Mouse (Mus musculus): Measurements from ENCODE around the gene Ecel1.

Ecel1 gene

DNA sequence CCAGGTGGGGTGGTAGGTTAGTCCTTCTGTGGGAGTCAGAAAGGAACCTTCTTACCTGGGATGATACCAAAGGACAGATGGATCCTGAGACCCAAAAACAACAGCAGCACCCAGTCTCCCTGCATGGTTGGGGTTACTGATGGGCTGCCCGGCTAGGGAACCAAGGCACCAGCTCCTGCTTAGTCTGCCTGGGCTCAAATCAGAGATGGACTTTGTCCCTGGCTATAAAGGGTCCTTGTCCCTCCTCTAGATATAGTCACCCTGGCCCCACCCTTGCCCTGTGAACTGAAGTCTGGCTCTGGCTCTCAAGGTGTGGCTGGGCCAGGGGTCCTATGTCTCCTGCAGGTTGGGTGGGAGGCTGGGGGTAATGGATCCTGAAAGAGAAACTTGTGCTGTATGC, 54.9 kb downstream of the Ecel1 start, which contains the start of gene Alpi:
TSS of gene Alpi (minus strand) at position 196 of the 400 bp plus-strand sequence.
- DNase-seq (ENCODE audit: low spot score in 2 of 2) = no peak

DNA sequence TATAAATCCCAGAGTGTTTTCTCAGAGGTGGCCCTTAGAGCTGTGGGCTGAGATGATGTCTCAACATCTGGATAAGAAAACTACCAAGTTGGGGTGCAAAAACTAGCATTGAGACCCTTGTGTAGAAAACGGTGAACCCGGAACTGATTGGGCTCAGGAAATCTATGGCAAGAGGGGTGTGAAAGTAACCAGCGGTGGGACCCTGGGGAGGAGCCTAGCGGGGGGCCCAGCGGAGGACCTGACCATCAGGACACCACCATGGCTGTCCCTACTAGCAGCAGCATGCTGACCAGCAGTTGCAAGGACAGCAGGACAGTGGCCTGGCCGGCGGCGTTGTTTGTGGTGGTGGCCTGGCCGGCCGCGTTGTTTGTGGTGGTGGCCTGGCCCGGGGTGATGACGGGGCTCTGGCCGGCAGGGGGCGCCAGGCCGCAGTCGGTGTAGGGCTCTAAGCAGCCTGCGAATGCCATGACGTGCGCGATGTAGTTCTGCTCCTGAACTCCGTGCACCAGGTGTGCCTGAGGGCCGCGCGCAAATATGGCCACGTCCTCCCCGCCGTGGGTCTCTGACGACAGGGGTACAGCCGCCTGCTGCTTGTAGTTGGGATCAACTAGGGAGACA, 57.9 kb downstream of the Ecel1 start:
- peak; percentile 30 to 31 for DNase-seq (ENCODE audit: low spot score in 2 of 2)

Data from frontal cortex, postnatal 36 days (tissue).